Mouse (Mus musculus) adipocyte (in vitro differentiated cells): ENCODE data around the gene Bahcc1.

ENCODE experiments used
- DNase-seq: peaks from one replicate; pipeline ENCODE4 v3.0.0-alpha.2; 2016; ENCODE audit warnings: low spot score

Bahcc1 gene

DNA sequence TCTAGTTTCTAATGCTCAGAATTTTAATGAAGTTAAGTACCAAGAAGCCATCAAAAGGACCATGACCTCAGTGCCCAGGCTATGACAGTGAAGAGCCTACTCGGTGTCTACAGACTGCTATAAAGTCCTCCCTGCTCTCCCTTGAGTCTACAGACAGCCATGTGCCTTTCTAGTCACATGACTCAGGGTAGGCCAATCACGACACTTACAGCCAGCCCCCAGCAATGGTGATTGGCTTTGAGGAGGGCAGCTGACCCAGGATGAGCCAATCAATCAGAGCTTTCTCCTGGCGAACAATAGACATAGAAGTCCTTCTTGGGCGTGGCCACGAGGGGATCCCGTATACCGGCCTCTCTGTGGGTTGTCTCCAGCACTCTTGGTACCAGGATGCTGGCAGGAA, 65.0 kb downstream of the Bahcc1 start:
- no peak for DNase-seq

DNA sequence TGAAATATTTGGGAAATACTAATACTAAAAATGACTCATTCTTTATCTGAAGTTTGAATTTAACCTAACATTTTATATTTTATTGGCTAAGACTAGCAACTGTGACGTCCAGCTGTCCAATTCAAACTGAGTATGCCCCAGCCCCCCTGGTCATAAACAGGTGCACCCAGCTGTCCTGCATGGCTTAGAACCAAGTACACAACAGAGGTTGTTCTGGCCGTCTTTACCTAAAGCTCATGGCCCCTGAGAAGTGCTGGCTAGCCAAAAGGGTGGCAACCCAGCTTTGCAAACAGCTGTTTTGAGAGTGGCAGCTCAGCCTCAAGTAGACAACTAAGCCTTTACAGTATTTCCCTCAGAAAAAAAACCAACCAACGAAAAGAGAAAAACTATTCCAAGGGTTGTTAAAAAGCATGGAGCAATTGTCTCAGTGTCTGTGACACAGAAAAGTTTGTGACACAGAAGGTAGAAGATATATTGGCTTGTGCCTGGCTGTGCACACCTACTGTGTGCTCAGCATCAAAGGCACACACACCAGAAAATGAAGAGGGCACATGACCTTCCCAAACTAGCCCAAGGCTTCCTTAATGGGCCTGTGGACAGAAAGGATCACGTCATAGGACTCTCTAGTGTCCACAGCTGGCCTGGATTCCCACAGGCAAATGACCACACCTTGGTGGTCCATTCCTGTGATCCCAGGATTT, 65.8 kb downstream of the Bahcc1 start:
- DNase-seq = no peak

DNA sequence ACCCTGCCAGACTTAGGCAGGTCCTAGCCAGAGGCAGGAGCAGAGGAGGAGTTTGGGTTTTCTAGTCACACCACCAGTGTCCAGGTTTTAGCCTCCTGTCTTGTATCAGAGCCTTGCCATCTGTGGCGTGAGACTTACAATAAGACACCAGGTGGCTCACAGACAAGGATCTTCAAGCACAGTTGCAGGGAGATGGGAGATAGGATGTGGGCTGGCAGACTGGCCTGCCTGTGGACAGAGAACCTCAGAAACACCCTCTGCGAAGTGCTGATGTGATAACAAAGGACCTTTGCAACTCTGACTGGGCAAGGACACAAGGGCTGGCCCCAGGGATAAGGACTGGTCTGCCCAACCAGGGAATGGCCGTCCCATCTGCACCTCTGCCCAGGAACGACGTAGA, 66.7 kb downstream of the Bahcc1 start:
- DNase-seq = no peak

DNA sequence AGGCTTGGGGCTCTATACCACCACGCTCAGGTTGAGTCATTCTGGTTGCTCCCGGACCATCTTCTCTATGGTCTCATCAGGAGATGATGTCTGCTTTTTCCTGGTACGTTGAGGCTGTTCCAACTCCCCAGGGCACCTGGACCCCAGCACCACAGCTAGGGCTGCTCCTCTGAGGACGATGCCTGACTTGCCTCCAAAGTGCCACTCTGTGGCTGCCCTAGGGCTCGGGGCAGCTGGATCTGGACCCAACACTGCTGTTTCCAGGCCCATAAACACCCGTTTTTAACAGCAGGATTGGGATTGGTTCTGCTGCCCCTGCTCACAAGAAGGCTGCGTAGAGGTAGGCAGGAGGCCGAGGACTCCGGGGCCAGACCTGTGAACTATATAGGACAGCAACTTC, 70.4 kb downstream of the Bahcc1 start:
- DNase-seq = no peak

DNA sequence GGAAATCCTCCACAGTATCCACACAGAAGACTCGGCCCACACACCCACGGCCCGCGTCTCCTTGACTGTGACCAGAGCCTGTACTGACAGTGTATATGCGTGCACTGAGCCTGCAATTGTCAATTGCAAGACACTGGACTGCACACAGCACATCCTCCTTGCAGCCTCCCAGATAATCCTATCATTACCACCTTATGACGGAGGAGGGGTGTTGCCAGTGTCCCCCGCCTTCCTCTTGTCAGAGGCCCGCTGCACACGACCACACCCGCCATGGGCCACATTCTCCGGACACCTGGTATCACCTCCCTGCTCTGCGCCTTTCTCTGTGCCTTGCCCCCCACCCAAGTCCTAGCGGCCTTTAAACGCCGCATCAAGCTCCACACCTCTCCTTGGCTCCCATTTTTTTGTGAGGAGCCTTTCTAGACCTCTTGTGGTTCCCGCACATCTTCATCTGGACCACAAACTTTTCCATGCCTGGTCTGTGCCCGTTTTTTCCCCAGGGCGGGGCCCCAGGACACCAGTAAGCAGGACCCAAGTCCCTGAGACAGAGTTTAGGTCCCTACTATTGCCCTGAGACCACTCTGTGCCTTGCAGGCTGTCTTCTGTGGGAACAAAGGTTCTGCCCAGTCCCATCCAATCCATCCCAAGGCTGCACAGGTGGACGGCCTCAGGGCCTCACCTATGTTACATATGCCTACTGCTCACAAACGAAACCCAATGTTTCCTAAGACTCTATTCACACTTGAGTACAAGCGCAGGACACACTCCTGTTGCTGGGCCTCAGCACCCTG, 71.0 kb downstream of the Bahcc1 start:
- no peak for DNase-seq

DNA sequence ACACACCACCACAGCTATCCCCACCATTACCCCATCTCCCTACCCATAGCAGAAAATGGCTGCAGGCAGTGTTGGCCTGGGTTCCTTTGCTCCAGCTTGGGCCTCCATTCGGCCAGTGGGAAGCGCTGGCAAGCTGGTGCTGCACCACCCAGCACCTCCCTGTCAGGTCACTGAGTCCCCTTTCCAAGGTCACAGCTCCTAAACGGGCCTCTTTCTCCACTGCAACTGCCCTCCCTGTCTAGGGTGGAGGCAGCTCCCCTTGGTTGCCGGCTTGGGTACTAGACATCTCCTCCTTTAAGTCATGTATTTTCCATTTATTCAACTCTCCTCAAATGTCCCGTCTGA, 71.6 kb downstream of the Bahcc1 start:
- no peak for DNase-seq

DNA sequence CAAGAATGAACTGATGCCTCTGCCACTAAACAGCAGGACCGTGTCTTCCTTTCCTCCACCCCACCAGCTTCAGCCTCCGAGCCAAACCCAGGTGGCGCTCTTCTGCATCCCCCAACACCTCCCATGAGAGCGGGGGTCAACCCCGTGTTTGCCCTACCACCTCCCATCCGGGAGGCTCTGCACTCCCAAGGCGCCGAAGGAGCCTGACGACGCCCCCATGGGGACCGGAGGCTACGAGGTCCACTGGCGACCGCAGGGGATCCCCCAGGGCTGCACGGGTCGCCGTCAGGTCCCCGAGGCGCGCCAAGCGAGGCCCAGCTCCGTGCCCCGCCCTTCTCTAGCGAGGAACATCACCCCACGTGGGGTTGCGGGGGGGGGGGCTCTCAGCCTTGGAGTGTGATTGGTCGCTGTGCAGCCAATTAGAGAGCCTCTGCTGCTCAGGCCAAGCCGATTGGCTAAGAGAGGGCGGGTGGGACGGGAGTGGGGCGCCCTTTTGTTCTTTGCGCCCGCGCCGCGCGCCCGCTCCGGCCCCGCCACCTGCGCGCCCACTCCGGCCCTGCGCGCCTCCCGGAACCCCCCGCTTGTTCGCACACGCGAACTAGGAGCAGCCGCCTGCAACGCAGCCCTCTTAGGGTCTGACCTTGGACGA, 72.3 kb downstream of the Bahcc1 start:
- peak; percentile 96 for DNase-seq

DNA sequence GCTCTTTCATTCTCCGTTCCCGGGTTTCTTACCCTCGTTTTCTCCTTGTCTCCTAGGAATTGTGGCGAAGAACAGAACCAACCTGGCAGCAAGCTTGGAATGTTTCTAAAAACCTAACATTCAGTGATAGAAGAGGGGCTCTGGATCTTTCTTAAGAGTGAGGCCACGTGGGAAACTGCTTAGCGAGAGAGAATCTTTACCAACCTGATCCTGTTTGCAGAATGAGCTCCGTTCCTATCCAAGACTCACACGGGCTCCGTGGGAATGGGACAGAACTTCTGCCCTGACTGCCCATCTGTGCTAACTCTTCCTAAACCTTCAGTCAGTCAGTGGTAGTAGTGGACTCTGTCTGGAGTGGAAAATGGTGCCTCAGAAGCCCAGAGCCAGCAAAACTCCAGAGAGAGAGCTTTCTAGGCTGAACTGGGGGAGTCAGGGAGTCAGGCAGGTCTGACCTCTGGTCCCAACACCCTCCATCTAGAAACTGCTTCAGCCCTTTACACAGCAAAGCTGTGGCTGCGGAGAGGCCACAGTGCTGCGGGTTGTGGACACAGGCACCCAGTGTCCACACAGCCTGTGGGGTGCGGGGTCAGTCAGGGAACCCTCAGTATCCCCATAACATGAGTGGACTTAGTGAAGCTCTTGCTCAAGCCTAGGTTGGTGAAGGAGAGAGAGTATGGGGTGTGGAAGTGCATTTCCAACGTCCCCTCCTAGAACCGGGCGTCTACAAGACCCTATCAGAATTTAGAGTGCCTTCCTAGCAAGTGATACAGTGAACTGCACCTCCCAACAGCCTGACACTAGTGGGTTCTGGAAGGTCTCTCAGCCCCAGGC, 73.0 kb downstream of the Bahcc1 start:
- peak; percentile 62 for DNase-seq

DNA sequence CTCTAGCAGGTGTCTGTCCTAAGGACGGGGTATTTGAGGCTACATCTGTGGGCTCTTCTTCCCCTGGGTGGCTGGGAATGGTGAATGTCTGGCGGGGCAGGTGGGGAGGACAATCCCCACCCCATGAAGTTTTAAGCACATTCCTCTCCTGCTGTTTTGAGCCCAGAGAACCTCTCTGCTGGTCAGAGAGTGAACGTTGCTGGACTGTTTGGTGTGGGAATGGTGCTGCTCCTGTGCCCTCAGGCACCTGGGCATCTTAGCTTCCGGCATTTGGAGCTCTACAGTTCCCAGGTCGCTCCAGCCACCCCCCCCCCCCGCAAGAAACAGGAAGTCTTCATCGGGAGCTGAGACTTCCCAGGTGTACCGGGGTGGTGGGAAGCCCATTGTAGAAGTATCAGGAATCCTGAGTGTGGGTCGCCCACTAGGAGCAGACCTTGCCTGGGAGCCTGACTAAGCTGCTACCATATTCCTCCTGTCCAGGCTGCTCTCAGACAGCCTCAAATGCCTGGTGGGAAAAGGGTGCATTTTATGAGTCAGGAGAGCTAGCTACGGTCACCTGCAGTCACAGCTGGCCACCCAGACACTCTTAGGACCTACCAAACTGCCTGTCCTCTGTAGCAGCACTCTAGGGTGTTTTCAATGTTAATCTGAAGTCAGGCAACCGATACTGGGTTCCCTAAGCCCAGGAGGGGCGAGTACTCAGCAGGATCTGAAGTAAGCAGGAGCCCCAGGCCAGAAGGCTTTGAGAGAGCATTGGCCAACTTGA, 73.8 kb downstream of the Bahcc1 start:
- no peak for DNase-seq

DNA sequence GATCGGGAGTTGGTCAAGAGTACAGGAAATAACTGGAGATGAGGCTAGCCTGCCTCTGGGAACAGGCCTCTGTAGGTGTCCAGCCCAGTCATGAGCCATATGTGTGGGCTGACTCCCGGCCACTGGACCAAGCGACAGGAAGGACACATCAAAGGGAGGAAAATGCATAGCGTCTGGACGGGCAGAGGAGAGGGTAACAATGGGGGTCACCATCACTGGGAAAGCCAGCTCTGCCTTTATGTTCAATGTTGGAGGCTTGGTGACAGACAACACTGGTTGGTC, 74.3 kb downstream of the Bahcc1 start:
- peak; percentile 57 for DNase-seq

DNA sequence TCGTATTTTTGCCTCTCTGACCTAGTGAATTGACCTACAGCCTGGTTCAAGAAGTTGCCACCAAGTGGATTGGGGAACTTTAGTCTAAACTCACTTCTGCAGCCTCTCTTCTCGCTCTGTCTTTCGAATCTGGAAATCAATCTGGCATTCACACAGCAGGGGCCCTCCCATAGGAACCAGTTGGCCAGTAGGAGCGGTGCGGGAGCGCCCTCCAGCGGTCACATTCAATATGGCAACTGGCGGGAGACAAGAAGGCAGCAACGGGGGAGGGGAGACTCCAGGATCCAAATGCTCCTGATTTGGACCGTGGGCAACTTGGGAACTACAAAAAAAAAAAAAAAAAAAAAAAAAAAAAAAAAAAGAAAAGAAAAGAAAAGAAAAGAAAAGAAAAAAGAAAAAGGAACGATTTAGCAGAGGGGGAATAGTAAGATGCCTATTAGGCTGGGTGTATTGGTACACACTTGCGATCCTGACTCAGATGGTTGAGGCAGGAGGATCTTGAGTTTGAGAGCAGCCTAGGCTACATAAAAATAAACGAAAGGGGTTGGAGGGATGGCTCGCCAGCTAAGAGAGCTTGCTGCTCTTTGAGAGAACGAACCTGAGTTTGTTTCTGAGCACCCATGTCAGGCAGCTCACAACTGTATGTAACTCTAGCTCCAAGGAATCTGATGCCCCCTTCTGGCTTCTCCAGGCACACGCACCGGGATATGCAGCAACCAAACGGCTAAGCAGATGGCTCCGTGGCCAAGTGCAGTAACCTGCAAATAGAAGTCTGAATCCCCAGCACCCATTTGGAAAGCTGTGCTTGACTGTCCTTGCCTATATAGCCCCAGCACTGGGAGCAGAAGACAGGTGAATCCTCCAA, 75.1 kb downstream of the Bahcc1 start:
- DNase-seq = peak; percentile 97

DNA sequence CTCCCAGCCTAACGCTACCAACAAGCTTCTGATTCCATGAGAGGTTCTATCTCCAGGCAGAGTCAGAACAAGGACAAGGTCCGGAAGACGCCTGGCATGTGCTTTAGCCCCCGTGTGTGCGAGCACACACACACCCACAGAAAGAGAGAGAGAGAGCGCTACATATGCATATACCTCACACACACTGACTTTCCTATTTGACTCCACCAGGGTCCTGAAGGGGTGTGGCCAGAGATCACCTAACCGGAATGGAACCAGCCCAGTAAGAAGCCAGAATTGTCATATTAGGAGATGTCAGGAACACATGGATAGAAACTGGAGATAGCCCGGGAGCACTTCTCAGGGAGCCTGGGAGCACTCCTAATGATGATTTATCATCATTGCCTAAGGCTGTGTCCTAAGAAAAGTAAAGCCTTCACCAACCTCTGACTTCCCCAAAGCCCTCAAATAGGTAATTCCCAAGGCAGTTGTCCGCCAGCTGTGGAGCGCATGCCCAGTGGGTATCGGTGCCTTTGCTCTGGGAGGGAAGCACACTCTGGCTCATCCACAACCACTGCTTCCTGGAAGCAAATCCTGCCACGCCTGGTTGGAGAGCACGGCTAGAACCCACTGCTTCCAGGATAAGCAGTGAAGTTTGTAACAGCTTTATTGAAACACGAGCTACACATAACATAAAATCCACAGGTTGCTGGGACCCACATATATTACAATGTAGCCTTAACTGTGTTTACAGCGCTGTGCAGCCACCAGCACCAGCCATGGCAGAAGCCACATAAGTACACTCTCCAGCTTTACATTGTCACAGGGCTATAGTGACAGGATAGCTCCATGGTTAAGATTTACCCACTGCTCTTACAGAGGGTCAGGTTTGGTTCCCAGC, 75.9 kb downstream of the Bahcc1 start:
- no peak for DNase-seq

DNA sequence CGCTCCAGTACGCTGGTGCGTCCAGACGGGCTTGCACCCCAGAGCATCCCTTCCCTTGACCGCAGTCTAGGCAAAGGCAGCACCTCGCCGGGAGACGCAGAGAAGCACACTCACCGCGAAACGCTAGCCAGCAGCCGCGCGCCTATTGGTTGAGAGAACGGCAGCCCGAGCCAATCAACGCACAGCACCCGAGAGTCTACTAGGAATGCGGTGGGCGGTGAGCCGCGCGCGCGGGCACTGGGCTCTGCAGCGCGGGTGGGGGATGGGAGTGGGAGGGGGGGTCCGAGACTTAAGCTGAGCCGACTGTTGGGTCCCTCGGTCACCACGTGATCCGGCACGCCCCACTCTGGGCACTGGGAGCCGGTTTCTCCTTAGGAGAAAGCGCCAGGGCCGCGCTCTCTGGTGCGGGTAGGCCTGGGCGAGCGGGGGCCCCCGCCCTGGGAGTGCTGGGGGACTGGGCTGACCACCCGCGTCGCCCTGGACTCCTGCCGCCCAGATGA, 78.1 kb downstream of the Bahcc1 start:
- DNase-seq = peak; percentile 32

DNA sequence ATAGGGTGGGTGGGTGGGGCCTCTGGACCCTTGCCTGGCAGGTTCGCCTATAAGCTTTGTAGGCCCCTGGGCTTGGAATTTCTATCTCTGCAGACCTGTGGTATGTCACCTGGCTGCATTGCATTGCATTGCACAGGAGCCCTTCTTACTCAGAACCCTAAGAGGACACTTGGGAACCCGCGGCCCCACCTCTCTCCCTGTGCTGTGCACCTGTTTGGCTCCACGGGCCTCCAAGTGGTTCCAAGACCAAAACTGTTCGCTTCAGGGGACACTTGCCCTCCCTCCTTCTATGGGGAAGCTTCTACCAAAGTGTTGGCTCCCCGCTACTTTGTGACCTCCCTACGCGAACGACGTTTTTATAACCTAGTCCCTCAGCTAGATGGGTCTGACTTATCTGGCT, 78.8 kb downstream of the Bahcc1 start:
- DNase-seq = no peak

DNA sequence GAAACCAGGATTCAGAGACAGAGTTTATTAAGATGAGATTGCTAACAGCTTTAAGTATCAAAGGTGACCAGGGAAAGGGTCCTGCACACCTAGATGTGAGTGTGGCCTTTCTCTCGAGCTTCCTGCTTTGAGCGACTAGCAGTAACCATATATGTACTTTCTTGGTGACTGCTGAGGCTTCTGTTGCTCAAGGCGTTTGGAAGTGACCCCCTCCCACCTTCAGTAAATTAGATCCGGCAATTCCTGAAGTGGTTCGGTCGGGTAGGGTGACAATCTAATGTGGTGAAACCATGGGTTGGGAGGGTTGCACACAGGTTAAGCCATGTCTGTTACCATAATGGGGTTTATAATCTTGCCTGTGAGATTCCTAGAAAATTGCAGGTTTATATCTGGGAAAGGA, 79.3 kb downstream of the Bahcc1 start:
- no peak for DNase-seq

DNA sequence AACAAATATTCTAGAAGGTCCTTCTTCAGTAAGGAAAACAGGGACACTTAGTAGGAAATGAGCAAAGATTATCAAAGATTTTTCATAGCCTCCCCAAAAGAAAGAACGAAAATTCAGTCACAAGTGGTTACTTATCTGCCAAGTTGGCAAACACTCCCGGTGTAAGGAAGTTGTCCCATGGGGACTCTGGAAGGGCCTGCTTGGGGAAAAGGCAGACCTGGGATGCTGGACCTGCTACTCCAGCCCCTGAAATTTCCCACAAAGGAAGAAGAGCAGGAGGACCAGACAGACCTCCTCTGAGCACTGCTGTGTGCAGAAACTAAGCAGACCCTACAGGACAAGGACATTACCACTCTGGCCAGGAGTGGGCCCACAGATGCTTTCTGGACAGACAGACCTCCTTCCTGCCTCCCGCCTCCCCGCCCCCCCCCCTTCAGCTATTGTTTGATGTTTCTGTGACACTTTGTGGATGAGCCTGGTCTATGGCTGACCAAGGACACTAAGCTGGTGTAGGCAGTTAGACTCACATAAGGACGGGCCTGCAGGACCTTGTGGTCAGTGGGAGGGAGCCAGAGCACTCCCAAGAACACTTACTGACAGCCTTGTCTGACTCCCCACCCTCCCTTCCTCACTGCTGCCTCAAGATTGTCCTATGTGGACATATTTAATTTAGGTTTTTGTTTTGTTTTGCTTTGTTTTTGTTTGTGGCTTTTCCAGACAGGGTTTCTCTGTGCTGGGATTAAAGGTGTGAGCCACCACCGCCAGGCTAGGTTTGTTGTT, 81.3 kb downstream of the Bahcc1 start:
- DNase-seq = peak; percentile 66

DNA sequence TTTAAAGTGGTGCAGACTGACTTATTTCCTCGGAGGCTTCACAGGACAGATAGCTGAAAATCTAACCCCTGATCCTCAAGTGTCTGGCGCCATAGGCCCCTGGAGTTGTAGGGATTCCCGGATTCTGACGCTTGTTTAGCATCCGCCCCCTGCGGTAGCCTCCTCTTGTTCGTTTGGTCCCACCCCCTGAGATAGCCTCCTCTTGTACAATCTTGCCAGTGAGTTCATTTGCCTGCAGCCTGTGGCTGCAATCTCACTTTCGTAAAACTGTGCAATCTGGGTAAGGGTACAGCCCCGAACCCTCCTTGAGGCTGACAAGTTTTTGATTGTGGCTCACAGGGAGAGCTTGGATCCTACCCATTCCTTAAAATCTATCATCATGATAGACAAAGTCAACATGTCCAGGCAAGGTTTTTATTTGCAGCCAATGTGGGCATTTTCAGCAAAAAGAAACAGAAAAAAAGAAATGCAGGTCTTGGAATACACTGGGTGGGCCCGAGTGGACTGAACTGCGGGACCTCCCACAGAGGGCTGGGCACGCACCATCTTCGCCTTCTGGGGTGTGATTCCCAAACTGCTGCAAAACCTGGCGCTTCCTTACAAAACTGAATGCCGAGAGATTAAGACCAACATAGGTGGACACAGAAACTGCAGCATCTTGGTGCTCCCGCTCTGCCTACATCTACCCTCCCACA, 82.1 kb downstream of the Bahcc1 start:
- DNase-seq = no peak

DNA sequence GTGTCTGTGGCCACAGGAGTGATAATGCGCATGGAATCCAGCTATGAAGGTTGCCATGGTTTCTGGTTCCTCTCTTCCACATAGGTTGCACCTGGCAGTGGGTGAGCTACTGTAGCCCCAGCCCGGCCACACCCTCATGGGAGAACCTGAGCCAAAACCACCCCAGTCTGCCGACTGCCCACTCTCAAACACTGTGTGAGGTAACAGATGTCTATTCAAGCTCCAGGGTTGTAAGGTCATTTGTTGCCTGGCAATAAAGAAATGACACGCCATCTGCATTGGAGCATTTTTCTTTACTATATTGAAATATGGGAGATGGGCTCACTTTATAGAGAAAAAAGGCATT, 82.6 kb downstream of the Bahcc1 start:
- no peak for DNase-seq
